Mouse (Mus musculus) colon, adult 2 months (tissue): ENCODE results near the gene Zfp607b. TPM values are rescaled to one million over a fixed set of nuclear protein-coding genes. Genes with fewer than 3 reads are reported as not detected.

Experiments
- polyA plus RNA-seq: library from polyadenylated mRNA; depleted of rRNA; stranded (reverse); fragments of >200 nt; gene quantifications from 2 replicates; pipeline ENCODE4 v1.2.3, GENCODE M21; 2012; rRNA removed

Gene Zfp607b
- polyA plus RNA-seq = 0.08 and 0.20 TPM in 2 replicates

GRCm38 (mm10) chr7:27688815-27689612 is at the start of gene Zfp607b:
Zfp607b (plus strand) TSS chr7:27689340.

GRCm38 (mm10) chr7:27653681-27654437 is 35.3 kb upstream of the Zfp607b start, which contains the start of gene Ttc9b:
Ttc9b (plus strand) TSS chr7:27653915.

GRCm38 (mm10) chr7:27674522-27675221 is 14.5 kb upstream of the Zfp607b start, which contains the start of gene Map3k10:
Map3k10 (minus strand) TSS chr7:27674598.

GRCm38 (mm10) chr7:27731281-27731883 is 42.2 kb downstream of the Zfp607b start, which contains the start of gene Zfp60:
Zfp60 (plus strand) TSS chr7:27731389.

Other genes with a start within 250 kb of the Zfp607b start
- 0.57 and 1.0 TPM in 2 replicates for gene Sptbn4, start 241.7 kb upstream of the Zfp607b start, polyA plus RNA-seq
- gene Blvrb, start 241.4 kb upstream of the Zfp607b start, polyA plus RNA-seq = 146 and 164 TPM in 2 replicates
- gene Sertad3, start 215.6 kb upstream of the Zfp607b start, polyA plus RNA-seq = 14.3 and 15.9 TPM in 2 replicates
- 71.5 and 84.1 TPM in 2 replicates for gene Sertad1, start 202.4 kb upstream of the Zfp607b start, polyA plus RNA-seq
- gene Prx, start 190.0 kb upstream of the Zfp607b start, polyA plus RNA-seq = 1.5 and 2.3 TPM in 2 replicates
- gene Hipk4, start 166.1 kb upstream of the Zfp607b start, polyA plus RNA-seq = 1.1 and 1.4 TPM in 2 replicates
- 108 and 120 TPM in 2 replicates for gene Pld3, start 136.1 kb upstream of the Zfp607b start, polyA plus RNA-seq
- 21.1 and 22.8 TPM in 2 replicates for gene 2310022A10Rik, start 136.1 kb upstream of the Zfp607b start, polyA plus RNA-seq
- gene Akt2, start 97.8 kb upstream of the Zfp607b start, polyA plus RNA-seq = 42.0 and 45.4 TPM in 2 replicates
- gene Ttc9b, start 35.4 kb upstream of the Zfp607b start, polyA plus RNA-seq = 0.28 and 0.57 TPM in 2 replicates
- gene Map3k10, start 14.7 kb upstream of the Zfp607b start, polyA plus RNA-seq = 34.9 and 35.9 TPM in 2 replicates
- 0.73 and 1.0 TPM in 2 replicates for gene Zfp60, start 42.0 kb downstream of the Zfp607b start, polyA plus RNA-seq
- gene Zfp626, start 117.9 kb downstream of the Zfp607b start, polyA plus RNA-seq = 0.21 and 0.61 TPM in 2 replicates
- 0.39 and 0.42 TPM in 2 replicates for gene Zfp59, start 149.3 kb downstream of the Zfp607b start, polyA plus RNA-seq
- gene Zfp607a, start 168.2 kb downstream of the Zfp607b start, polyA plus RNA-seq = 0.20 and 0.43 TPM in 2 replicates
- gene Zfp974, start 240.1 kb downstream of the Zfp607b start, polyA plus RNA-seq = 0.73 and 1.2 TPM in 2 replicates